Mouse (Mus musculus): ENCODE measurements at regions not wholly inside any gene's neighbourhood (a gene's known extent, or its start where the extent isn't known, plus 50 kb on each side); places are given as distances from the start of the nearest gene placed in this dataset.

- TF ChIP-seq CTCF (IDR thresholded peaks at IDR 0.05; ENCODE audit: borderline replicate concordance, insufficient read depth, low read depth, low read length): no peak
- TF ChIP-seq POLR2A (IDR thresholded peaks at IDR 0.05; ENCODE audit: borderline replicate concordance, insufficient read depth, low read length): no peak
Measured at GRCm38 (mm10) chr16:29849511-29849910, 214.7 kb upstream of the Hes1 start.

Measured in cerebellum, adult 2 months (tissue).